Mouse (Mus musculus) MEL (cell line): ENCODE measurements at regions not wholly inside any gene's neighbourhood (a gene's known extent, or its start where the extent isn't known, plus 50 kb on each side); places are given as distances from the start of the nearest gene placed in this dataset.

Experiments used
- DNase-seq: peaks from one replicate; pipeline ENCODE4 v3.0.0; 2011; ENCODE audit warnings: low read depth, low spot score
- H3K27ac ChIP-seq: 2 replicates; pipeline ENCODE4 v1.5.1; 2012; ENCODE audit warnings: low read depth, mild to moderate bottlenecking, control low read depth, low read length, moderate library complexity; ENCODE audit not compliant: control insufficient read depth
- H3K27me3 ChIP-seq, 2 experiments: fragments of 150-350 bp in 1 of 2; sonication (generic) in 1 of 2; 2 replicates each; pipeline ENCODE4 v1.6.1; 2012; ENCODE audit warnings: low read length in 2 of 2, mild to moderate bottlenecking in 2 of 2, improper control_type of control experiment in 1 of 2, moderate library complexity in 1 of 2; ENCODE audit not compliant: insufficient read depth in 2 of 2, control insufficient read depth in 1 of 2
- H3K36me3 ChIP-seq, 2 experiments: 2 replicates each; pipeline ENCODE4 v1.6.1; 2012 to 2014; ENCODE audit warnings: low read length in 2 of 2, improper control_type of control experiment in 1 of 2, inconsistent platforms in 1 of 2, mild to moderate bottlenecking in 1 of 2; ENCODE audit not compliant: insufficient read depth in 2 of 2, control insufficient read depth in 1 of 2
- H3K4me1 ChIP-seq, 2 experiments: fragments of 150-350 bp in 1 of 2; sonication (generic) in 1 of 2; 2 replicates each; pipeline ENCODE4 v1.6.1; 2012; ENCODE audit warnings: low read length in 2 of 2, improper control_type of control experiment in 1 of 2, mild to moderate bottlenecking in 1 of 2; ENCODE audit not compliant: insufficient read depth in 2 of 2, control insufficient read depth in 1 of 2
- H3K4me3 ChIP-seq, 2 experiments: fragments of 150-350 bp in 1 of 2; sonication (generic) in 1 of 2; 2 replicates each; pipeline ENCODE4 v1.5.1; 2012; ENCODE audit warnings: low read depth in 2 of 2, low read length in 2 of 2, mild to moderate bottlenecking in 2 of 2, moderate library complexity in 2 of 2, control low read depth in 1 of 2, improper control_type of control experiment in 1 of 2; ENCODE audit not compliant: control insufficient read depth in 1 of 2, insufficient read depth in 1 of 2
- H3K79me2 ChIP-seq: 2 replicates; pipeline ENCODE4 v1.6.1; 2012; ENCODE audit warnings: mild to moderate bottlenecking, low read length, moderate library complexity; ENCODE audit not compliant: control insufficient read depth, poor library complexity, insufficient read depth
- H3K9ac ChIP-seq: 2 replicates; pipeline ENCODE4 v1.6.1; 2012; ENCODE audit warnings: low read depth, mild to moderate bottlenecking, control low read depth, low read length, moderate library complexity; ENCODE audit not compliant: control insufficient read depth, poor library complexity, severe bottlenecking
- H3K9me3 ChIP-seq: fragments of 150-350 bp; sonication (generic); replicated peaks from 2 replicates; pipeline ENCODE4 v1.6.1; 2012; ENCODE audit warnings: mild to moderate bottlenecking, low read length, improper control_type of control experiment, moderate library complexity; ENCODE audit not compliant: insufficient read depth
- BHLHE40 ChIP-seq: IDR thresholded peaks from 2 replicates; pipeline ENCODE4 v1.6.1; 2012; ENCODE audit warnings: low read depth, mild to moderate bottlenecking, inconsistent platforms, low read length, improper control_type of control experiment, borderline replicate concordance
- CTCF ChIP-seq, 3 experiments: IDR thresholded peaks in 2 of 3; conservative IDR thresholded peaks in 1 of 3; 2 replicates each; pipeline ENCODE4 v1.5.1; 2011 to 2012; ENCODE audit warnings: low read length in 3 of 3, low read depth in 2 of 3, mild to moderate bottlenecking in 2 of 3, improper control_type of control experiment in 1 of 3, inconsistent platforms in 1 of 3, mixed read lengths in 1 of 3, moderate library complexity in 1 of 3; ENCODE audit not compliant: control insufficient read depth in 1 of 3, insufficient read depth in 1 of 3, poor library complexity in 1 of 3, severe bottlenecking in 1 of 3
- E2F4 ChIP-seq: IDR thresholded peaks from 2 replicates; pipeline ENCODE4 v1.6.1; 2011; ENCODE audit warnings: low read depth, low read length, improper control_type of control experiment, borderline replicate concordance
- ETS1 ChIP-seq: IDR thresholded peaks from 2 replicates; pipeline ENCODE4 v1.6.1; 2012; ENCODE audit warnings: low read depth, mild to moderate bottlenecking, inconsistent platforms, low read length, improper control_type of control experiment, moderate library complexity
- GATA1 ChIP-seq: IDR thresholded peaks from 2 replicates; pipeline ENCODE4 v1.6.1; 2011; ENCODE audit warnings: low read depth, low read length, improper control_type of control experiment
- JUND ChIP-seq: IDR thresholded peaks from 2 replicates; pipeline ENCODE4 v1.6.1; 2011; ENCODE audit warnings: low read depth, mild to moderate bottlenecking, improper control_type of control experiment, low read length
- MYB ChIP-seq: IDR thresholded peaks from 2 replicates; pipeline ENCODE4 v1.6.1; 2011; ENCODE audit warnings: mild to moderate bottlenecking, low read depth, low read length, improper control_type of control experiment
- MYC ChIP-seq: IDR thresholded peaks from 2 replicates; pipeline ENCODE4 v1.6.1; 2011; ENCODE audit warnings: low read depth, mild to moderate bottlenecking, low read length, improper control_type of control experiment, moderate library complexity
- POLR2A ChIP-seq, 2 experiments: IDR thresholded peaks; 2 replicates each; pipeline ENCODE4 v1.6.1; 2011 to 2012; ENCODE audit warnings: low read length in 2 of 2, mild to moderate bottlenecking in 2 of 2, control low read depth in 1 of 2, improper control_type of control experiment in 1 of 2, low read depth in 1 of 2, moderate library complexity in 1 of 2; ENCODE audit not compliant: control insufficient read depth in 1 of 2, insufficient read depth in 1 of 2, poor library complexity in 1 of 2
- POLR2AphosphoS2 ChIP-seq: IDR thresholded peaks from 2 replicates; pipeline ENCODE4 v1.6.1; 2011; ENCODE audit warnings: low read length, improper control_type of control experiment
- POLR2AphosphoS5 ChIP-seq: IDR thresholded peaks from 2 replicates; pipeline ENCODE4 v1.6.1; 2012; ENCODE audit warnings: low read depth, borderline replicate concordance, mild to moderate bottlenecking, inconsistent platforms, low read length, moderate library complexity, mixed read lengths
- RAD21 ChIP-seq: IDR thresholded peaks from 2 replicates; pipeline ENCODE4 v1.6.1; 2011; ENCODE audit warnings: mild to moderate bottlenecking, low read depth, low read length, improper control_type of control experiment
- SIN3A ChIP-seq: IDR thresholded peaks from 2 replicates; pipeline ENCODE4 v1.6.1; 2012; ENCODE audit warnings: low read length, improper control_type of control experiment, inconsistent platforms
- SMC3 ChIP-seq: IDR thresholded peaks from 2 replicates; pipeline ENCODE4 v1.6.1; 2011; ENCODE audit warnings: low read depth, low read length, improper control_type of control experiment
- TAL1 ChIP-seq: IDR thresholded peaks from 2 replicates; pipeline ENCODE4 v1.6.1; 2012; ENCODE audit warnings: mild to moderate bottlenecking, inconsistent platforms, low read length, moderate library complexity, mixed read lengths
- TBP ChIP-seq: IDR thresholded peaks from 2 replicates; pipeline ENCODE4 v1.8.0; 2011; ENCODE audit warnings: low read depth, low read length, improper control_type of control experiment
- TCF12 ChIP-seq: IDR thresholded peaks from 2 replicates; pipeline ENCODE4 v1.6.1; 2014; ENCODE audit warnings: low read depth, mild to moderate bottlenecking, inconsistent platforms, low read length, improper control_type of control experiment, moderate library complexity
- UBTF ChIP-seq: IDR thresholded peaks from 2 replicates; pipeline ENCODE4 v1.6.1; 2012; ENCODE audit warnings: low read depth, mild to moderate bottlenecking, inconsistent platforms, low read length, improper control_type of control experiment, moderate library complexity, borderline replicate concordance; ENCODE audit not compliant: insufficient read depth
- ZMIZ1 ChIP-seq: IDR thresholded peaks from 2 replicates; pipeline ENCODE4 v1.6.1; 2012; ENCODE audit warnings: low read depth, mild to moderate bottlenecking, inconsistent platforms, low read length, improper control_type of control experiment, moderate library complexity

DNA sequence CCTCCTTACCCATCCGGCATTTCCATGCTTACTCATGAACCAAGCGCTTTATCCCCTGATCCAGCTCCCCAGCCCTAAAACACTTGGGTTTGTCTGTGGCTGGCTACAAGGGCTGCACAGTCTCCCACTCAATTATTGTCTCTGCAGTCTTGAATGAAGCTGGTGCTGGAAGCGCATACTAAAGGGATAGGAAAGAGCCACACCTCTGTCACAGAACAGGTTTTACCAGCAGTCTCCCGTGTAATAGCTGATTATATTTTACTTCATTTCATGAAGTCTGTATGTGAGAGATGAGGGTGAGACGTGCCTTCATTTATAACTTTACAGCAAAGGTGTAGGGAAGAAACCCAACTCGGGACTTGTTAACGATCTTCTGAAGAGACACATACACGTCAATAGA is 167.0 kb upstream of the Adgrl2 start:
- no peaks in the 10 kb centered on the region for H3K9me3 ChIP-seq
- no peaks in the 10 kb centered on the region for H3K79me2 ChIP-seq
- no peaks in the 10 kb centered on the region for H3K4me1 ChIP-seq
- H3K36me3 ChIP-seq = no peaks in the 10 kb centered on the region
- no peak overlapping the region for H3K9ac ChIP-seq
- no peak overlapping the region for H3K27ac ChIP-seq
- no peak for DNase-seq
- H3K4me3 ChIP-seq = no peak overlapping the region
- TF ChIP-seq SMC3 (no peak), UBTF (no peak), MYC (no peak), JUND (no peak), ETS1 (no peak), SIN3A (no peak), POLR2A (IDR thresholded peaks at IDR 0.05; ENCODE audit: control insufficient read depth in 1 of 2, insufficient read depth in 1 of 2, low read depth in 1 of 2, low read length in 2 of 2, poor library complexity in 1 of 2) (no peak), MYB (no peak), POLR2AphosphoS2 (no peak), POLR2AphosphoS5 (no peak), CTCF (IDR thresholded peaks at IDR 0.05 in 2 of 3, conservative IDR thresholded peaks at IDR 0.05 in 1 of 3; ENCODE audit: control insufficient read depth in 1 of 3, insufficient read depth in 1 of 3, low read depth in 2 of 3, low read length in 3 of 3, poor library complexity in 1 of 3, severe bottlenecking in 1 of 3) (no peak), TAL1 (no peak), TCF12 (no peak), BHLHE40 (no peak), ZMIZ1 (no peak), GATA1 (no peak), RAD21 (no peak), TBP (no peak)
- H3K27me3 ChIP-seq = no peaks in the 10 kb centered on the region

DNA sequence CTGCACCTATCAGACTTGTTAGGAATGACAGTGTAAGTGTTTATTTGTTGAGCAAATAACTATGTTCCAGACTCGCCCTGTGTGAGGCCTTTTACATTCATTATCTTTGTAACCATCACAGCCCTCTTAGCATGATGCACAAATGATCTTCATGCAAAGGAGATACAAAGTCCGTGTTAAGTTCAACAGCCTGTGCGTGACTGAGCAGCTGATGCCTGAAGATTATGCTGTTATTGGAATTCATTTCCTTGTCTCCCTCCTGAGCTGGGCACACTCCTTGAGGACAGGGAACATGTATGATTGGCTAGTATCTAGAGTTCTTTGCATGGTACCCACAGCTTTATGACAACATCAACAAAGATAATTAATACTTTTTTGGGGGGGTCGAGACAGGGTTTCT is 162.0 kb upstream of the Adgrl2 start:
- no peak for DNase-seq
- TF ChIP-seq CTCF (IDR thresholded peaks at IDR 0.05 in 2 of 3, conservative IDR thresholded peaks at IDR 0.05 in 1 of 3; ENCODE audit: control insufficient read depth in 1 of 3, insufficient read depth in 1 of 3, low read depth in 2 of 3, low read length in 3 of 3, poor library complexity in 1 of 3, severe bottlenecking in 1 of 3) (no peak), E2F4 (no peak), ETS1 (no peak), JUND (no peak)
- TF ChIP-seq, all 39 proteins: peak for 0
- Histone ChIP-seq H3K4me3 (no peak overlapping the region), H3K9ac (no peak overlapping the region), H3K27me3 (no peaks in the 10 kb centered on the region; a peak in 1 of 4 replicates), H3K9me3 (no peaks in the 10 kb centered on the region), H3K36me3 (no peaks in the 10 kb centered on the region), H3K27ac (no peak overlapping the region), H3K79me2 (no peaks in the 10 kb centered on the region), H3K4me1 (no peaks in the 10 kb centered on the region)
